Comparison of ENCODE assay signal across 19 mouse cellular contexts in the genomic region with DNA sequence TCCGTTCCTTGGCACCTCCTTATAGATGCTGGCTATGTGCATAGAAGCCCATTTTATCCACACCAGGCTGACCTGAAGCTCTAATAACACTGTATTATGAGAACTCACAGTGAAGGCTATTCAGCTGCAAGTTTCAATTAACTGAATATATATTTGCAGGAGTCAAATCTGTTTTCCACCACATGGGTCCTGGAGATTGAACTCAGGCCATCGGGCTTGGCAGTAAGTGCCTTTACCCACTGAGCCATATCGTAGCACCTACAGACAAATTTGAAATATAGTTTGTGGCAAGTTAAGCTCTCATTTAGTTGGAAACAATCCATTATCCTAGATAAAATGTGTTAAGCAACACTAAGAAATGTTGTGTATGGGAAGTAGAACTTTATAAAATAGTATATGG.
"Had no signal": no experiment of that assay in that cellular context is flagged by ENCODE, and none has a peak within 500 bp of the region (broad histone marks: within the 10 kb centered on the region; RNA-seq: fewer than 3 reads in every experiment).

No protein-coding gene starts in this region.

- H3K4me3 ChIP-seq: kidney, embryonic 15.5 days; limb, embryonic 12.5 days; limb, embryonic 15.5 days; midbrain, embryonic 12.5 days; midbrain, embryonic 15.5 days; neural tube, embryonic 12.5 days; neural tube, embryonic 15.5 days; stomach, embryonic 15.5 days had no signal

- H3K27me3 ChIP-seq: kidney, embryonic 15.5 days; limb, embryonic 12.5 days; limb, embryonic 15.5 days; midbrain, embryonic 12.5 days; midbrain, embryonic 15.5 days; neural tube, embryonic 12.5 days; neural tube, embryonic 15.5 days; stomach, embryonic 15.5 days had no signal

- H3K27ac ChIP-seq: kidney, embryonic 15.5 days; limb, embryonic 12.5 days; limb, embryonic 15.5 days; liver, embryonic 14.5 days; macrophage; midbrain, embryonic 12.5 days; midbrain, embryonic 15.5 days; neural tube, embryonic 12.5 days; neural tube, embryonic 15.5 days; stomach, embryonic 15.5 days had no signal

- H3K4me1 ChIP-seq: kidney, embryonic 15.5 days; limb, embryonic 12.5 days; limb, embryonic 15.5 days; midbrain, embryonic 12.5 days; midbrain, embryonic 15.5 days; neural tube, embryonic 12.5 days; neural tube, embryonic 15.5 days; stomach, embryonic 15.5 days had no signal

- DNase-seq: kidney, postnatal 10 days; kidney, postnatal 4 days; liver, postnatal 0 days; lung, embryonic 14.5 days; retina, postnatal 1 day; right cerebral cortex, postnatal 25 days; spleen, adult 18-20 months; thymus, postnatal 25 days had no signal

- ATAC-seq: liver, postnatal 0 days; lung, postnatal 0 days; midbrain, embryonic 15.5 days had no signal
